Mouse (Mus musculus) B cell, adult 62 days (primary cell): ENCODE data around the gene Rchy1. TPM values are rescaled to one million over a fixed set of nuclear protein-coding genes. Genes with fewer than 3 reads are reported as not detected.

ENCODE experiments used
- total RNA-seq: library from RNA; stranded (reverse); gene quantifications from 4 replicates; pipeline ENCODE4 v1.2.4, GENCODE M21; 2023

Rchy1 gene
- total RNA-seq = 137 to 148 TPM (median 143 TPM) in 4 replicates

GRCm38 (mm10) chr5:91962639-91963440, at the start of gene Rchy1:
Gene Rchy1, minus strand, starts transcription at chr5:91963068.

DNA sequence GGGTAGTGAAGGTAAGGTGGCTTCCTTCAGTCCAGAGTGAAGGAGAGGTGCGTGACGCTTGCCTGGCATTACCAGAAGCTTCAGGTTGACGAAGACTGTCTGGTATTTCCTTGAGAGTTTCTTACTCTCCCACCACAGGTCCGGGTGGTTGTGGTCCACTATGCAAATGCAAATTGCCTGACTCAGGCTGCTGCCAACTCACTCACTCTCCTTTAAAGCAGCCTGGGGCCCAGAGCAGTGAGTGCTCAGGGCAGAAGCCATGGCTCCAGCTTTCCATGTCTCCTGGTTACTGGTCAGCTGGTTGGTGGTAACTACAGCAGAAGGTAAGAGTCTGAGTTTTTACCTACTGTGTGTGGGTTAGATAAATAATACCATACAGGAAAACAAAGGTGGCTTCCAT, 24.4 kb upstream of the Rchy1 start, which contains the start of gene Odaph:
Odaph (plus strand) TSS at position 240 of the 400 bp plus-strand sequence.

Other genes with a start within 250 kb of the Rchy1 start
- gene Odaph, start 24.4 kb upstream of the Rchy1 start, total RNA-seq = 1.7 to 3.7 TPM (median 2.0 TPM) in 4 replicates
- 0.38 to 1.2 TPM (median 0.66 TPM) in 4 replicates for gene Cdkl2, start 80.8 kb upstream of the Rchy1 start, total RNA-seq
- 94.3 to 106 TPM (median 98.5 TPM) in 4 replicates for gene G3bp2, start 120.7 kb upstream of the Rchy1 start, total RNA-seq
- gene Uso1, start 174.9 kb upstream of the Rchy1 start, total RNA-seq = 64.4 to 70.7 TPM (median 68.2 TPM) in 4 replicates